Mouse (Mus musculus): Measurements from ENCODE around the gene Stk26.

- TF ChIP-seq CTCF (IDR thresholded peaks at IDR 0.05; ENCODE audit: borderline replicate concordance, extremely low read depth, insufficient read depth, insufficient read length) (no peak), POLR2A (IDR thresholded peaks at IDR 0.05; ENCODE audit: borderline replicate concordance, extremely low read depth, insufficient read depth, insufficient read length, poor library complexity, severe bottlenecking) (no peak)
Measured at GRCm38 (mm10) chrX:50797798-50798197, 43.0 kb upstream of the Stk26 start.
